Mouse (Mus musculus) brain, embryonic 18.5 days (tissue): ENCODE measurements around the gene Gm9268.
"Not testable (repeated sequence)": the region's sequence is repeated elsewhere in the genome, so short reads cannot be mapped to it uniquely, and the experiment has no call there.

Source experiments
- DNase-seq: peaks from one replicate; pipeline ENCODE4 v3.0.0-alpha.2; 2012; ENCODE audit warnings: low read depth, low spot score

Gm9268 gene

GRCm38 (mm10) chr7:43018465-43018864 lies at the start of gene Gm9268:
Gene Gm9268, plus strand, starts transcription at chr7:43018765.
- DNase-seq: not testable (repeated sequence)

DNA sequence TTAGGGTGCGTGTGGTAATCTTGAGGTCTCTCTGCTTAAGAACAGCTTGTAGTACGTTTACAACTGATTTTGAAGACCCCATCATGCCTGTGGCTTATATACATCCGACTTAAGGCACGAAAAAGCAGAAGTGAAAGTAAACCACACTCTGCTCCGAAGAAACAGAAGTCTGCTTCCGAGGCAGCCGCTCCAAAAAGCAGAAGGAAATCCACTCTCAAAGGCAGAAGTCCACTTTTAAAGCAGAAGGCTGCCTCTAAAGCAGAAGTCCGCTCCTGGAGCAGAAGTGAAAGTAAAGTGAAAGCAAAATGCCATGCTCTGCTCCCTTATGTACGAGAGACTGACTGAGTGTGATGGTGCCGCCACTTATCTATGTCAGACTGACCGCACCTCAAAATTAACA lies 38.5 kb upstream of the Gm9268 start:
- DNase-seq: no peak

- DNase-seq: no peak
These were observed 37.8 kb upstream of the Gm9268 start for GRCm38 (mm10) chr7:42980739-42981138.

GRCm38 (mm10) chr7:43077831-43078230 lies 59.3 kb downstream of the Gm9268 start:
- no peak for DNase-seq
